Mouse (Mus musculus) ES-CJ7 (cell line): ENCODE measurements around the gene Med29.
"Not testable (repeated sequence)": the region's sequence is repeated elsewhere in the genome, so short reads cannot be mapped to it uniquely, and the experiment has no call there.

Experiments
- DNase-seq: peaks from one replicate; pipeline ENCODE4 v3.0.0; 2011; ENCODE audit warnings: low read depth, low spot score

Gene Med29

DNA sequence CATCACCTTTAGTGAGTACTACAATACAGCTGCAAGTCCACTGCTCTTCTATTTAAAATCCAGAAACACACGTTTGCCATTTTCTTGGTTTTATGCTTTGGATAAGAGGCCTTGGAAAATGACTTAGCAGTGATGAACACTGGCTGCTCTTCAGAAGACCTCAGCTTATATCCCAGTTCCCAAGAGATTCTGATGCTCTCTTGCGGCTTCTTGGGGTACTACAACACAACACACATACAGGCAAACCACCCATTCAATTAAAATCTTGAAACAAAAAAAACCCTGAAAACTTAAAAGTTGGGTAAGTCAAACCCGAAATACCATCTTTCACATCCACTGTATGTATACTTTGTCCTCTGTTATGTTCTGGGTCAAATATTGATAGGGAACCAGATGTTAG lies 5.5 kb upstream of the Med29 start:
- DNase-seq, result peak; percentile 60

DNA sequence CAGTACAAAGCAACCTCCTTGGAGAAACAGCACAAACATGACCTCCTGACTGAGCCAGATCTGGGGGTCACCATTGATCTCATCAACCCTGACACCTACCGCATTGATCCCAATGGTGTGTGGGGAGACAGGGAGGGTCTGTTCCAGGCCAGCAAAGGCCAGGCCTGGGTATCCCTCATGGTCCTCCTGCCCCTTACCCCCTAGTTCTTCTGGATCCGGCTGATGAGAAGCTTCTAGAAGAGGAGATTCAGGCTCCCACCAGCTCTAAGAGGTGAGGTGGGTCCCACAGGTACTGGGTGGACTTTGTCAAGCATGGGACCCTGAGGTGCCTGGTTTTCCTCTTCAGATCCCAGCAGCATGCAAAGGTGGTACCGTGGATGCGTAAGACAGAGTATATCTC lies 2.9 kb upstream of the Med29 start:
- DNase-seq, result no peak

DNA sequence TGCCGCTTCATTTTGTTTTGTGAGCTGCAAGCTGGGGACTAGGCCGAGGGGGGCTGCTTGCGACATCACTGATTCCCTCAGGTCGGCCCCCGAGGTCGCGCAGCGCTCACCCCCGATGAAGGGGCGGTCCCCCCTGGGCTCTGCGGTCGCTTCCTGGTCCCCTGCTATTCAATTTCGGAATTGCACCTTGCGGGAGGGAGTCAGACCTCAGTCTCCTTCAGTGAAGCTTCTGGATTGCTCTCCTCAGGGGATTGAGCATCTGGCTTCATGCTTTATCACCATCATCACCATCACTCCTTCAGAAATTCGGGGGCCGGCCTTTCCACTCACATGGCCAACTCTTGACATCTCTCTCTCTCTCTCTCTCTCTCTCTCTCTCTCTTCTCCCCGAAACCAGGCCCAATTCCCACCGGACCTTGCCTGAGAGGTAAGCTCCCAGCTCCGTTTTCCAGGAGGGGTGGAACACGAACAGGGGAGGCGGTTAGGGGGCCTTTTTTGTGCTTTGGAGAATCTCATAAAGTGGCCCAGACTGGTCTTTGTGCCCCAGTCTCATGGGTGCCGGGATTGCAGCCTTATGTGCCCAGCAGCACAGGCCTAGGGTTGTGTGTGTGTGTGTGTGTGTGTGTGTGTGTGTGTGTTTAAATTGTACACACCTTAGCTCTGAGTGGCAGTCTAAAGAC lies 904 bp upstream of the Med29 start:
- DNase-seq, result no peak

DNA sequence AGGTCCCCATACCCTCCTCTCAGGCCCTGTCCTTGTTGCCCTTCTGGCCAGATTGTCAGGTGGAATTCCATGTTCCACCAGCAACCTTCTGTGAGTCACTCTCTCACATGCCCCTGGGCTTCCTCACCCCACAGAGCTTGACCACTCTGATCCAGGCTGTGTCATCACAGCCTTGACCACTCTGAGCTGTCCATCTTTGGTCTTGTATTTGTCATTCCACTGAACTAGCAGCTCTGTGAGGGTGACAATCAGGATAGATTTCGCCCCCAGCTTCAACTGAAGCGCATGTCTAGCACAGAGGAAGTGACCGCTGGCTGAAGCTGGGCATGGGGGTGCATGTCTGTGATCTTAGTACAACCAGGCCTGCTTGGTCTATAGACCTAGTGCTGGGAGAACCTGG lies 2.2 kb downstream of the Med29 start:
- no peak for DNase-seq

DNA sequence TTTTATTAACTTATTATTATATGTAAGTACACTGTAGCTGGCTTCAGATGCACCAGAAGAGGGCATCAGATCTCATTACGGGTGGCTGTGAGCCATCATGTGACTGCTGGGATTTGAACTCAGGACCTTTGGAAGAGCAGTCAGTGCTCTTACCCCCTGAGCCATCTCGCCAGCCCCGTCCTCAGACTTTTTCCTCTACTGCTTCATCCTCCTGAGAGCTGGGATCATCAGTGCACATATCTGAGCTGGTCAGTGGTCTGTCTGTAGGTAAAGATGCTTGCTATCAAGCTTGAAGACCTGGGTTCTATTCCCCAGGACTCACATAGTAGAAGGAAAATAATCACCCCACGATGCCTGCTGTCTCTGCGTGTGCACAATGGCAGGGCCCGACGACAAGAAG lies 5.1 kb downstream of the Med29 start:
- DNase-seq, result not testable (repeated sequence)

DNA sequence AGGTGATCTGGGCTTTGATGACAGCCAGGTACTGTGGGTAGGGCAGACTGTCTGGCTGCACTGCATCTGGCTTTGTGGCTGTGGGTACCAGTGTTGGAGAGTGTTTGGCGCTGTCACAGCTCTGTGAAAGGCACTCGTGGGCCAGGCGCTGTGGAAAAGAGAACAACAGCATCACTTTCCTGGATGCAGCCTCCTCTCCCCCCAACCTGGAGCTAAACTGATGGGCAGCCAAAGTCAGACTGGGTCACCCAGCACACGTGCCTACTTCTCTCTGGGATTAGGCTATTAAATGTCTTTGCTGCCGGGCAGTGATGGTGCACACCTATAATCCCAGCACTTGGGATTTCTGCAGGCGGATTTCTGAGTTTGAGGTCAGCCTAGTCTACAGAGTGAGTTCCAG lies 5.6 kb downstream of the Med29 start:
- DNase-seq, result not testable (repeated sequence)

GRCm38 (mm10) chr7:28386462-28386861 lies 6.0 kb downstream of the Med29 start:
- DNase-seq, result peak; percentile 92

DNA sequence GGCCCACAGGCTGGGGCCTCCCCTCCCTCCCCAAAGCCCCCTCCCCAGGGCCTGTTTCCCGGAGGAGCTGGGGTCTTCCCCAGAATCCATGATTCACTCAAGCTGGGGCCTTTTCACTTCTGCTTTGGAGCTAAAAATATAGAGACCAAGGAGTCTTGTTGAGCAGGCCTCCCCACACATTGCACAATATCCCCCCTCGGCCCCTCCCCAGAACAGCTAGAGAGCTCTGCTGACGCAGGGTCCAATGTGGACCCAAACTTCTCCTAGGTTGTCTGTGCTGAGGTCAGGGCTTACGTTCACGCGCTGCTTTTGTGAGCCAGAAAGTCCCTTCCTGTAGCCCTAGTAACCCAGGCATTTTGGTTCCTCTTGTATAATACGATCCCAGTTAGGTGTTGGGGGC lies 6.5 kb downstream of the Med29 start:
- no peak for DNase-seq

DNA sequence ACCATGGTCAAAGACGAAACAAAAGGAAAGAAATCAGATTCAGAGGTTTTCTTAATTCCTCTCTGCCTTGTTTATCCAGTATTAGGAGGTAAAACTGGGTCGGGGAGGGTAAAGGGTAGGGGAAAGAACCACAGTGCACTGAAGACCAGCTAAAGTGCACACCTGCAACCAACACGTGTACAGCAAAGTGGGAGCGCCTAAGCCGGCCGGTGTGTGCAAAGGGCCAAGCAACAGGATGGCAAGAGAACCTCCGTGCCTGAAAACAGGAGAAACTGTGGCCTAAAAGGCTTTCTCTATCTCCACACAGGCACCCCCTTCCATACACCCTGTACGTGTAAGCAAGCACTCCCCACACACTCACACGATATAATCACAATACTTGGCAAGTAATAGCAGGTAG lies 7.3 kb downstream of the Med29 start:
- DNase-seq, result no peak

DNA sequence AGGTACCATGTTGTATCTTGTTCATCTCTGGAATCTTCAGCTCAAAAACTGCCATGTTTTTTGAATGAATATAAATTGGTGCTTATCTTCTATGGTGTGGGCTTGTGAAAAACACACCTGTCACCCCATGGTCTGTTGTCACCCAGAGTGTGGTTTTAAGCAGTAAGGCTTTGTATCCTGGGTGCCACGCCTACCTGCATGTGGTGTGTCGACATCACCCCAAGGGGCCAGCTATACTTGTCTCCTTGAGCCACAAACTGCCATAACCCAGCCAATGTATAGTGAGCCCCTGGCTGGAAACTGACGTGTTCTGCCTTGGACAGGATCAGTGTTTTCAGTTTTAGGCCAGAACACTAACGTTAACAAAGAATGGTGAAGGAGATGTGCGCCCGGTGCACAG lies 8.3 kb downstream of the Med29 start:
- DNase-seq, result no peak

DNA sequence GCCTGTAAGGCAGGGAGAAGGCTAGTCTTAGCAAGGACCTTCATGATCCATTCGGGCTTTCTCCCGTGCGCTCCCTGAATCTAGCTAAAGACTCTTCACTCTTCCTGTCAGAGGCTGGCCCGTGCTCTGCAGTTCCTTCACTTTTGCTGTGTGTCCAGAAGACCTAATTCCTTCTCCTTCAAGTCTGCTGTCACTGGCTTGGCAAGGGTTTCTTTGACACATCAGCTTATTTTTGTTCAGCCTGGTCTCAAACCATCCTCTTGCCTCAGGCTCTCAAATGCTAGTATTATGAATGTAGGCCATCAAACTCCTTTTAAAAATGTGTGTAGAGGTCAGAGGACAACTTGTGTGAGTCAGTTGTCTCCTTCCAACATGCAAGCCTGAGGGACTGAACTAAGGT lies 8.9 kb downstream of the Med29 start:
- no peak for DNase-seq

- no peak for DNase-seq
Measured at GRCm38 (mm10) chr7:28382981-28383396, 9.5 kb downstream of the Med29 start.

GRCm38 (mm10) chr7:28382347-28382951 lies 10.1 kb downstream of the Med29 start:
- no peak for DNase-seq

DNA sequence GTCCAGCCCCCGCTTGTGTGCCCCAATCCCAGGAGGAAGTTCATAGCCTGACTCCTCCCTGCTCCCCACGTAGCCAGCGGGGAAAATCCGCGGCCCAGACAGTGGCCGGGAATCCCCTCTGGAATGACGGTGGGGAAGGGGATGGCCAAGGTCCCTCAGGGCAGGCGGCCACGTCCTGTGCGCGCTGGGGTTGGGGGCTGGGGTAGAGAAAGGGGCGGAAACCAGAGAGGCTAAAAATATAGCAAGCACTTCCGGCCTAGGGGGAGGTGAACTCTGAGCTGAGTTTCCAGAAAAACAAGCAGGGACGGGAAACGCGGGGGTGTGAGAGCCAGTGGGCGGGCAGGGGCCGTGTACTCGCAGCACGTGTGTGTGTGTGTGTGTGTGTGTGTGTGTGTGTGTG lies 10.6 kb downstream of the Med29 start:
- peak; percentile 74 for DNase-seq

DNA sequence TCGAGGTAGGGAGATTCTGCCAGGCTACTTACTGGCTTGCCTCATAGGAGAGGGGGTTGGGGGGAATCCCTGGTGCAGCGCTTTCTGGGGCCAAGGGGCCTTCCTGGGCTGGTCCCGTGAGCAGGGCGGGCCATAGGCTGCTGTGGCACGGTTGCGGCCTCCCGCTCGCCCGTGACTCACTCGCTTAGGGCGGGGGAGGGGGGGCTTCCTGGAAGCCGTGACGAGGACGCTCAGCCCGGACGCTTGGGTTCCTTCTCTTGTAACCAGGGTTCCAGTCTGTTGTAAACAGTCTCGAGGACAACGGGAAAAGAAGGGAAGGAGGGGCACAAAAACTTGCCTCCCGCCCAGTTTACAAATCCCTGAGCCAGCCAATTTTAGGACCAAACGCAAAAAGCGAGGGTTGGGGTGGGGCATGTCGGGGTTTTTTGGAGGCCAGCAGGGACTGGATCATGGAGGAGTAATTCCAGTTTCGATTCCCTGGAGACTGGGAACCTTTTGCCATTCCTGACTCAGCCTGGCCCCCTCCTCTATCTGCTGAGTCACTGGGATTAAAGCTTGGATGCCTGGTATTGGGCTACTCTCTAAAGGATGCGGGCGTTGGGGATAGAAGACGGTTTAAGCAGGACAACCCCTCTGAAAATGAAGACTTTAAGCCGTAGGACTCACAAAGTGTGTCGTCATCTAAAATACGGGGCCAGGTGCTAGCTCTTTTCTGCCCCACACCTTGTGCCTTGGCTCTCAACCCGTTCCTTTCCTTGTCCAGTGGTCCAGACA lies 11.3 kb downstream of the Med29 start:
- peak; percentile 70 for DNase-seq

DNA sequence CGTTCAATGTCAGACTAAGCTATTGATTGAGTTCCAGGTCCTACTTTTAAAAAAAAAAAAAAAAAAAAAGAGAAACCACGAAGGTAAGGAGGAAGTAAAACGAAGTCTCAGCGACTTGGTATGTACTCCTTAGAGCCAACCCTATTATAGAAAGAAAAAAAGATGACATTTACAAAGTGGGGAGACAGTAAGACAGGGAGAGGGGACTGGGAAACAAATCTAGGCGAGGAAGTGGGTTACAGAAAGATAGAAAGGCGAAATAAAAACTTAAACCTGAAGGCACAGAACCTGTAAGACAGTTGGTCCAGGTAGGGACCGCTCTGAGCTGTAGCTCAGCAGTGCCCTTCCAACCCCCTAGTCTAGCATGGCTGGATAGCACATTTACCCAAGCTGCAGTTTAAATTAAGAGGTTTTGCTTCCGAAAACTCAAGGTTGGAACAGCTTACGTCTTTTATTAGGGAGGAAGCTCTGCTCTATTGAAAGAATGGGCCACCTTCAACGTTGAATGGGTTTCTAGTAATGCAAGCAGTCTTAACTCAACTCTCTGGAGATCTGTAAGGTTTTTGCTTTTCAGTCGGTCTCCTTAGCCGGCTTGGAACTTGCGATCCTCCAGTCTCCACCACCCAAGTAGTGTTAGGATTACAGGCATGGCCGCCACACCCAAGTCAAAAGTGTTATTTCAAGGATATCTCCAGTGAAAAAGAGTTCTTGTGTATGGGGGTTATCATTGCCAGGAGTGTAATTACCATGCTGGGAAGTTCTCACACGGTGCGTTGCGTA lies 12.1 kb downstream of the Med29 start, which contains the start of gene Zfp36:
Gene Zfp36, minus strand, starts transcription at position 17 of the 780 bp plus-strand sequence.
- no peak for DNase-seq

DNA sequence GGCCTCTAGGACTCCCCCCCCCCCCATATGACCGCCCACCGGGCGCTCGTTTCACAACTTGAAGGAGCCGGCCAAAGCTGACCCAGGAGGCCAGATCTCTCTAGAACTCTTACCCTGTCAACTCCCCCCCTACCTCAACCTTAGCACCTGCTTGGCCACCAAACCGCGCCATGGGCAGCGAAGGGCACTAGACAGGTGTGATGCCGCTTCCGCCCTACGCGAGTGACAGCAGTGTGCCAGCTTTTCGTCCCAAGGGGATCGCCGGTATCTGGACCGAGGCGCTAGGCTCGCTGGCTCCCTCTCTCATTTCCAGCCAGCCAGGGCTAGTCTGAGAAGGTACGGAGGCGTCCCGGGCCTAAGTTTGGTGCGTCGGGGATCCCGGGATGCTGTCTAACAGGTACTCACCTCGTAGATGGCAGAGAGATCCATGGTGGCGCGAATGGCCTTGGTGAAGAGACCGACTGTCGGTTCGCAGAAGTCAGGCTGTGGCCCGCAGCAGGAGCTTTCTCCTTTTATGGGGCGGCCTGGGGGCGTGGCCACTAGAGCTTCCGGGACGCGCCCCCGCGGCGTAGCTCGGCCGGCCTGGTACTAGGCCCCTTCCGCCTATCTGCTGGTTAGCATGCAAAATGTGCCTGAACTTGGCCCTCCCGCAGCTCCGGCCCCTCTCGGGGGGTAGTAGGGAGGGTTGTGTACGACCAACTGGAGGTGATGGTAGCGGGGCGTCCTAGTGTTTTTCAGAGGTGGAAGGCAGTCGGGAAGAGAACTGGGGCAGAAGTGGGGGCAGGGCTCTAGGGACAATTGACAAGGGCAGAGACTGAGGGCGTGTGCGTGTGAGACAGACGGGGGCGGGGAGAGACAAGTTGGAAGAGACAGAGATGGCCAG lies 13.5 kb downstream of the Med29 start:
- peak; percentile 95 for DNase-seq

DNA sequence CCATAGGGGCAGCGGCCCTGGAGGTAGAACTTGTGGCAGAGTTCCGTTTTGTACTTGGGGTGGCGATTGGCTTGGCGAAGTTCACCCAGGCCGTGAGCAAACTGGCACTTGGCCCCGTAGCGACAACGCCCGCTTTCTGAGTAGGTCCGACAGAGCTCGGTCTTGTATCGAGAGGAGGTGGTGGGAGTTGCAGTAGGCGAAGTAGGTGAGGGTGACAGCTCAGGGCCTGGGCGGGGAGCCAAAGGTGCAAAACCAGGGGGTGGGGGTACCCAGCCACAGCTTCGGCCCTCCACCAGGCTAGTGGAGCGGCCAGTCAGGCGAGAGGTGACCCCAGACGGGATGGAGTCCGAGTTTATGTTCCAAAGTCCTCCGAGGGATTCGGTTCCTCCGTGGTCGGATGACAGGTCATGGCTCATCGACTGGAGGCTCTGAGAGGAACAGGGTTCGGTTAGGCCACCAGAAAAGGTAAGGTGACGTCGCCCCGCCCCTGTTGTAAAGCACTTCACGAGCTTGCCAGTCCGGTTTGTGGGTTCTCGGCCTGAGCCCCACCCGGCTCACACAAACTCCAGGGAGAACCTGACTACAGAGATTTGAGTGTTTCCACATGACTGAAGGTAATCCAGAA lies 14.3 kb downstream of the Med29 start:
- no peak for DNase-seq

- DNase-seq, result no peak
Measured at GRCm38 (mm10) chr7:28377190-28378065, 15.1 kb downstream of the Med29 start.
